Mouse (Mus musculus) midbrain, embryonic 16.5 days (tissue): ENCODE data around the gene Gab1. TPM values are rescaled to one million over a fixed set of nuclear protein-coding genes. Genes with fewer than 3 reads are reported as not detected.
A peak's percentile ranks its signal among the peaks of the same experiment; 100 is the strongest.
"Not testable (repeated sequence)": the region's sequence is repeated elsewhere in the genome, so short reads cannot be mapped to it uniquely, and the experiment has no call there.

Source experiments
- ATAC-seq: fragments of 200-750 bp; cut with Nextera tagmentation; 2 replicates; pipeline ENCODE4 v1.8.0; 2017; ENCODE audit warnings: moderate TSS enrichment
- H3K27ac ChIP-seq: fragments of 300-500 bp; sonication (generic); 2 replicates; pipeline ENCODE4 v1.5.1; 2014; ENCODE audit warnings: mild to moderate bottlenecking, low read length, mixed read lengths
- H3K27me3 ChIP-seq: fragments of 300-500 bp; sonication (generic); 2 replicates; pipeline ENCODE4 v1.6.1; 2014; ENCODE audit warnings: low read depth, low read length, mixed read lengths; ENCODE audit not compliant: control insufficient read depth, insufficient read depth
- H3K36me3 ChIP-seq: fragments of 300-500 bp; sonication (generic); 2 replicates; pipeline ENCODE4 v1.6.1; 2014; ENCODE audit warnings: mild to moderate bottlenecking, low read length, moderate library complexity, mixed read lengths; ENCODE audit not compliant: control insufficient read depth, insufficient read depth
- H3K4me1 ChIP-seq: fragments of 300-500 bp; sonication (generic); 2 replicates; pipeline ENCODE4 v1.6.1; 2014; ENCODE audit warnings: mild to moderate bottlenecking, low read length, mixed read lengths; ENCODE audit not compliant: control insufficient read depth, insufficient read depth
- H3K4me2 ChIP-seq: fragments of 300-500 bp; sonication (generic); 2 replicates; pipeline ENCODE4 v1.6.1; 2014; ENCODE audit warnings: mild to moderate bottlenecking, low read length, mixed read lengths
- H3K4me3 ChIP-seq: fragments of 300-500 bp; sonication (generic); 2 replicates; pipeline ENCODE4 v1.5.1; 2014; ENCODE audit warnings: low read depth, mild to moderate bottlenecking, low read length, moderate library complexity, mixed read lengths
- H3K9ac ChIP-seq: fragments of 300-500 bp; sonication (generic); 2 replicates; pipeline ENCODE4 v1.6.1; 2014; ENCODE audit warnings: low read depth, low read length, mixed read lengths
- H3K9me3 ChIP-seq: fragments of 300-500 bp; sonication (generic); replicated peaks from 2 replicates; pipeline ENCODE4 v1.6.1; 2014; ENCODE audit warnings: mild to moderate bottlenecking, low read length, mixed read lengths; ENCODE audit not compliant: control insufficient read depth, poor library complexity, severe bottlenecking
- WGBS: fragments of 180-500 bp; shearing (Covaris S2); extraction: QIAGEN DNeasy Blood & Tissue Kit; methylation state at CpG from one replicate; pipeline ENCODE4 v1.1.7; 2014; 5-methylcytosine and 5-hydroxymethylcytosine counted together
- polyA plus RNA-seq: library from polyadenylated mRNA; unstranded; fragments of >200 nt; fragmentation: Nextera tagmentation; extraction: Ambion mirVana; gene quantifications from 2 replicates; pipeline ENCODE4 v1.2.1, GENCODE M21; 2015

Gene Gab1
- polyA plus RNA-seq, 1 experiment from 2014 or later, result 7.6 TPM

- Histone ChIP-seq H3K4me2 (no peak overlapping the region), H3K27me3 (no peaks in the 10 kb centered on the region), H3K36me3 (no peaks in the 10 kb centered on the region), H3K27ac (no peak overlapping the region), H3K4me1 (no peaks in the 10 kb centered on the region), H3K9ac (no peak overlapping the region), H3K9me3 (no peaks in the 10 kb centered on the region), H3K4me3 (no peak overlapping the region)
- no peak for ATAC-seq
- WGBS, result 90% methylated on average over 4 of the region's 4 CpGs
Observed at GRCm38 (mm10) chr8:80772732-80773460, 107.4 kb downstream of the Gab1 start.

- Histone ChIP-seq H3K4me1 (no peaks in the 10 kb centered on the region), H3K9ac (no peak overlapping the region), H3K36me3 (0 out of 2 replicates have a peak, but pooled peaks cover 3% of the 10 kb centered on the region), H3K27ac (no peak overlapping the region), H3K27me3 (no peaks in the 10 kb centered on the region), H3K9me3 (no peaks in the 10 kb centered on the region), H3K4me2 (no peak overlapping the region), H3K4me3 (no peak overlapping the region)
- WGBS, result 95% methylated on average over 6 of the region's 6 CpGs
- no peak for ATAC-seq
Observed at GRCm38 (mm10) chr8:80768451-80768850, 111.9 kb downstream of the Gab1 start.

GRCm38 (mm10) chr8:80753017-80753715 is 127.2 kb downstream of the Gab1 start:
- H3K4me1 ChIP-seq, result no peaks in the 10 kb centered on the region
- no peaks in the 10 kb centered on the region for H3K27me3 ChIP-seq
- H3K4me2 ChIP-seq, result no peak overlapping the region
- H3K9me3 ChIP-seq, result no peaks in the 10 kb centered on the region
- H3K9ac ChIP-seq, result no peak overlapping the region
- H3K36me3 ChIP-seq, result no peaks in the 10 kb centered on the region
- no peak overlapping the region for H3K4me3 ChIP-seq
- no peak overlapping the region for H3K27ac ChIP-seq
- 27% methylated on average over 9 of the region's 9 CpGs for WGBS
- peak; percentile 92 for ATAC-seq

GRCm38 (mm10) chr8:80752429-80752828 is 127.9 kb downstream of the Gab1 start:
- 61% methylated on average over 7 of the region's 7 CpGs for whole genome bisulfite sequencing
- H3K9ac ChIP-seq, result no peak overlapping the region
- no peaks in the 10 kb centered on the region for H3K27me3 ChIP-seq
- H3K4me1 ChIP-seq, result no peaks in the 10 kb centered on the region
- ATAC-seq, result no peak
- H3K4me3 ChIP-seq, result no peak overlapping the region
- H3K4me2 ChIP-seq, result no peak overlapping the region
- H3K27ac ChIP-seq, result no peak overlapping the region
- H3K36me3 ChIP-seq, result no peaks in the 10 kb centered on the region
- H3K9me3 ChIP-seq, result no peaks in the 10 kb centered on the region

- H3K36me3 ChIP-seq, result no peaks in the 10 kb centered on the region
- H3K4me3 ChIP-seq, result no peak overlapping the region
- no peak for ATAC-seq
- H3K27ac ChIP-seq, result no peak overlapping the region
- H3K4me1 ChIP-seq, result no peaks in the 10 kb centered on the region
- H3K9me3 ChIP-seq, result no peaks in the 10 kb centered on the region
- H3K9ac ChIP-seq, result no peak overlapping the region
- WGBS, result 92% methylated on average over 4 of the region's 4 CpGs
- H3K27me3 ChIP-seq, result no peaks in the 10 kb centered on the region
- no peak overlapping the region for H3K4me2 ChIP-seq
Observed at GRCm38 (mm10) chr8:80749091-80749490, 131.2 kb downstream of the Gab1 start.

- 13% methylated on average over 14 of the region's 14 CpGs for WGBS
- Histone ChIP-seq H3K9ac (peak overlapping the region; percentile 65), H3K27ac (peak overlapping the region; percentile 93), H3K36me3 (peaks cover 5% of the 10 kb centered on the region; the same call in 1 of the 2 replicates), H3K4me1 (peaks cover 9% of the 10 kb centered on the region), H3K4me2 (peak overlapping the region; percentile 51), H3K9me3 (no peaks in the 10 kb centered on the region), H3K27me3 (no peaks in the 10 kb centered on the region), H3K4me3 (peak overlapping the region; percentile 60)
- peak; percentile 66 for ATAC-seq
Observed at GRCm38 (mm10) chr8:80739932-80740331, 140.4 kb downstream of the Gab1 start.

- H3K9me3 ChIP-seq, H3K36me3 ChIP-seq, H3K27me3 ChIP-seq, H3K4me1 ChIP-seq: not testable (repeated sequence)
- 1% methylated on average over 75 of the region's 91 CpGs for WGBS
- peak; percentile 97 for ATAC-seq
- Histone ChIP-seq H3K4me3 (peak within 1 kb of the TSS; percentile 84), H3K27ac (peak within 1 kb of the TSS; percentile 95), H3K4me2 (peak within 1 kb of the TSS; percentile 95), H3K9ac (peak within 1 kb of the TSS; percentile 87)
Observed at GRCm38 (mm10) chr8:80739155-80739924, 141.0 kb downstream of the Gab1 start, which contains the start of gene Smarca5. Gene Smarca5, minus strand, starts transcription at chr8:80739497.

- under 1% methylated on average over 64 of the region's 84 CpGs for WGBS
- Histone ChIP-seq H3K36me3 (peaks cover 5% of the 10 kb centered on the region; the same call in 1 of the 2 replicates), H3K9ac (peak overlapping the region; percentile 87), H3K9me3 (no peaks in the 10 kb centered on the region), H3K27ac (peak overlapping the region; percentile 95), H3K4me1 (peaks cover 9% of the 10 kb centered on the region), H3K4me3 (peak overlapping the region; percentile 84), H3K27me3 (no peaks in the 10 kb centered on the region), H3K4me2 (peak overlapping the region; percentile 95)
- ATAC-seq, result peak; percentile 82
Observed at GRCm38 (mm10) chr8:80738388-80739154, 141.7 kb downstream of the Gab1 start.
